Mouse (Mus musculus): ENCODE measurements around the gene Smim17. TPM values are rescaled to one million over a fixed set of nuclear protein-coding genes. Genes with fewer than 3 reads are reported as not detected.
"Not testable (repeated sequence)": the region's sequence is repeated elsewhere in the genome, so short reads cannot be mapped to it uniquely, and the experiment has no call there.

The Smim17 gene
- polyA plus RNA-seq, 1 experiment = not detected

DNA sequence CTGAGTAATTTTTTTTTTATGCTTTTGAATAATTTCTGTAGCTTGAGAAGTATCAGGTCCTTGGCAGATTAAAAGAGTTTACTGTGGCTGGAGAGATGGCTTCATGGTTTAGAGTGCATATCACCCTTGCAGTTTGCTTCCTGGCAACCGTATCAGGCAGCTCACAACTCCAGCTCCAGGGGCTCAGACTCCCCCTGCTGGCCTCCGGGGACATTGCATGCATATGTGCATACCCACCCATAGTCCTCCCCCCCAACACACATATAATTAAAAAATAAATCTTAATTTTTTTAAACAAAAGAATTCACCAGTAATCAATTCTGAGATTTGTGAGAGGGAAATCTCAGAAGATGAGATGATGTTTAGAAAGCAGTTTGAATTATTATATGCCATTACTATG is 31.8 kb downstream of the Smim17 start:
- H3K4me1 ChIP-seq (replicated peaks; ENCODE audit: control insufficient read depth, insufficient read depth, low read length) = no peaks in the 10 kb centered on the region
- peak; percentile 48 for DNase-seq
- 33% methylated on average over 2 of the region's 2 CpGs for WGBS
- H3K27me3 ChIP-seq (ENCODE audit: control insufficient read depth, insufficient read depth, low read length) = no peaks in the 10 kb centered on the region
- no peak overlapping the region for H3K27ac ChIP-seq (ENCODE audit: control insufficient read depth, insufficient read depth, low read length)
- TF ChIP-seq CTCF (IDR thresholded peaks at IDR 0.05; ENCODE audit: borderline replicate concordance, control insufficient read depth, extremely low read depth, insufficient read depth, low read length, poor library complexity) (peak; percentile 75; the same call in 1 of the 2 replicates), POLR2A (IDR thresholded peaks at IDR 0.05; ENCODE audit: control insufficient read depth, extremely low read depth, insufficient read depth, low read length, poor library complexity) (no peak)
- H3K4me3 ChIP-seq (ENCODE audit: control insufficient read depth, insufficient read depth, low read length) = no peak overlapping the region
- H3K36me3 ChIP-seq (ENCODE audit: control insufficient read depth, insufficient read depth, low read length) = no peaks in the 10 kb centered on the region

DNA sequence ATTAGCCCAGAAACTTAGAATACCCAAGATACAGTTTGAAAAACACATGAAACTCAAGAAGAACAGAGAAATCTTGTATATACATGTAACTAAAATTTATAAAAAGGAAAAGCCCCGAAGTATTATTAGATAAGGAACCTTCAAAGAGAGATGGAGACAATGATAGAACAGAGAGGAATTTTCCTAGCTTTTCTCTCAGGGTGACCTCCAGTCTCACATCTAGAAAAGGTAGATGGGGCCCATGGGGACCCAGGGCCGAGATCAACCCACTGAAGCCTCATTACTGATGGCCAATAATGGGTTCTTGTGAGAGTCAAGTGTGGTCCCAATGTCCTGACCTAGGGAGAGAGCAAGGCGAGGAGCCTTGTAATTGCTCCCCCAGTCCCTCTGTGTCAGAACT is 39.9 kb downstream of the Smim17 start, which contains the start of gene Olfr1344:
Olfr1344 (plus strand) TSS at position 301 of the 400 bp plus-strand sequence.
- TF ChIP-seq CTCF (IDR thresholded peaks at IDR 0.05; ENCODE audit: borderline replicate concordance, control insufficient read depth, extremely low read depth, insufficient read depth, low read length, poor library complexity) = no peak
- TF ChIP-seq POLR2A (IDR thresholded peaks at IDR 0.05; ENCODE audit: control insufficient read depth, extremely low read depth, insufficient read depth, low read length, poor library complexity) = no peak
- H3K4me1 ChIP-seq (replicated peaks; ENCODE audit: control insufficient read depth, insufficient read depth, low read length) = no peaks in the 10 kb centered on the region
- DNase-seq = no peak
- WGBS = 64% methylated on average over 3 of the region's 3 CpGs
- no peak within 1 kb of the TSS for H3K27ac ChIP-seq (ENCODE audit: control insufficient read depth, insufficient read depth, low read length)
- H3K36me3 ChIP-seq (ENCODE audit: control insufficient read depth, insufficient read depth, low read length) = no peaks in the 10 kb centered on the region
- no peaks in the 10 kb centered on the region for H3K27me3 ChIP-seq (ENCODE audit: control insufficient read depth, insufficient read depth, low read length)
- no peak within 1 kb of the TSS for H3K4me3 ChIP-seq (ENCODE audit: control insufficient read depth, insufficient read depth, low read length)

DNA sequence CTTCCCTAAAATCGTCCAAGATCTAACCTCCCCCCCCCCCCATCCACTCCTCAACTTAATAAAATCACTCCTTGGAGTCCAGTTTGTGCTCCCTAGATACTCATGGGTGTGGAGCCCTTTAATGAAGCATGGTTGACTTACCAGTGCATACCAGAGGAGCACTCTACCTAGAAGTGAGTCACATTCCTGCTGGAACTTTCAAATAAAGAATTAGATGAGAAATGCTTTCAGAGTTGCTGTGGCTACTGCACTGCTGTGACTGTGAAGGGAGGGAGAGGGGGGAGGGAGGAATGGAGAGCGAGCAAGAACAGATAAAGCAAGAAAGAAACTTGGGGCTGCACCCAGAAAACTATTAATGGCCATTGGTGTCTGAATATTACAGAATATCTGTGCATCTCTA is 42.7 kb downstream of the Smim17 start:
- no peaks in the 10 kb centered on the region for H3K36me3 ChIP-seq (ENCODE audit: control insufficient read depth, insufficient read depth, low read length)
- DNase-seq = no peak
- H3K27me3 ChIP-seq (ENCODE audit: control insufficient read depth, insufficient read depth, low read length) = no peaks in the 10 kb centered on the region
- no peaks in the 10 kb centered on the region for H3K4me1 ChIP-seq (replicated peaks; ENCODE audit: control insufficient read depth, insufficient read depth, low read length)
- WGBS = 83% methylated on average over 2 of the region's 2 CpGs
- H3K4me3 ChIP-seq (ENCODE audit: control insufficient read depth, insufficient read depth, low read length) = no peak overlapping the region
- no peak overlapping the region for H3K27ac ChIP-seq (ENCODE audit: control insufficient read depth, insufficient read depth, low read length)
- TF ChIP-seq POLR2A (IDR thresholded peaks at IDR 0.05; ENCODE audit: control insufficient read depth, extremely low read depth, insufficient read depth, low read length, poor library complexity) (no peak), CTCF (IDR thresholded peaks at IDR 0.05; ENCODE audit: borderline replicate concordance, control insufficient read depth, extremely low read depth, insufficient read depth, low read length, poor library complexity) (no peak)

DNA sequence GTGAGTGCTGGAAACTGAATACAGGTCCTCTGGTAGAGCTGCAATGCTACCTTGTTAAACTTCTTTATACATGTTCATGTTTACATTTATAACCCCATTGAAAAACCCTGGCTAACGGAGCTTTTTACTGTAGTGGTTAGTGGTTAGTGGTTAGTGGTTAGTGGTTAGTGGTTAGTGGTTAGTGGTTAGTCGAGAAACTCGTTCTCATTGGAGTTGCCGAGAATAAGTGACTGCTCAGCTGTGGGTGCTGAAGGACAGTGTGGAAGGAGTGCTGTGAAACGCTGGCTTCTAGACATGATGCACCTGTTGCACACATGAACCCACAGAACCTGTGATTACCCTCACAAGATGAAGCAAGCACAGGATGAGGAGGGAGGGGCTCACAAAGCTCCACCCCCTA is 49.3 kb downstream of the Smim17 start:
- Histone ChIP-seq H3K36me3 (ENCODE audit: control insufficient read depth, insufficient read depth, low read length) (no peaks in the 10 kb centered on the region), H3K27ac (ENCODE audit: control insufficient read depth, insufficient read depth, low read length) (no peak overlapping the region), H3K4me3 (ENCODE audit: control insufficient read depth, insufficient read depth, low read length) (no peak overlapping the region), H3K4me1 (replicated peaks; ENCODE audit: control insufficient read depth, insufficient read depth, low read length) (no peaks in the 10 kb centered on the region), H3K27me3 (ENCODE audit: control insufficient read depth, insufficient read depth, low read length) (no peaks in the 10 kb centered on the region)
- DNase-seq = no peak
- TF ChIP-seq CTCF (IDR thresholded peaks at IDR 0.05; ENCODE audit: borderline replicate concordance, control insufficient read depth, extremely low read depth, insufficient read depth, low read length, poor library complexity) (no peak), POLR2A (IDR thresholded peaks at IDR 0.05; ENCODE audit: control insufficient read depth, extremely low read depth, insufficient read depth, low read length, poor library complexity) (no peak)
- WGBS = 2% methylated on average over 5 of the region's 5 CpGs

DNA sequence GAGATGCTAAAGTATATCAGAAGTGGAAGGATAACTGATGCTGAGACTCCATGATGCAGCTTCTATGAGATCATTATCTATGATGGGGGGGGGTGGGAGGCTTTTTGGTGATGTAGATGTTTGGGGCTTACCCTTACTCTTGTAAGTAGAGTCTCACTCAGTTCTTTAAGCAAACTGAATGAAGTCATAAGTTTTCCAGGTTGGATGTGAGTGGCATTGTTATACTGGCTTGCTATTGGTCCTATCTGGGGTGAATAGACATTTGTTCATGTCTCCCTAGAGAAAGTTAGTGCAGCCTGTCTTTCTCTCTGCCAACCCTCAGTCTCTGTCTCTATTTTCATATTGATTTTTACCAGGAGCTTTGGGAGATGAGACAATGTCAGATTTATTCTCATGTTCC is 57.4 kb downstream of the Smim17 start, which contains the start of gene Olfr1336:
Olfr1336 (plus strand) TSS at position 301 of the 400 bp plus-strand sequence.
- no peak for DNase-seq
- no peak within 1 kb of the TSS for H3K27ac ChIP-seq (ENCODE audit: control insufficient read depth, insufficient read depth, low read length)
- no peaks in the 10 kb centered on the region for H3K36me3 ChIP-seq (ENCODE audit: control insufficient read depth, insufficient read depth, low read length)
- no peak within 1 kb of the TSS for H3K4me3 ChIP-seq (ENCODE audit: control insufficient read depth, insufficient read depth, low read length)
- H3K27me3 ChIP-seq (ENCODE audit: control insufficient read depth, insufficient read depth, low read length) = no peaks in the 10 kb centered on the region
- no peak for TF ChIP-seq CTCF (IDR thresholded peaks at IDR 0.05; ENCODE audit: borderline replicate concordance, control insufficient read depth, extremely low read depth, insufficient read depth, low read length, poor library complexity)
- TF ChIP-seq POLR2A (IDR thresholded peaks at IDR 0.05; ENCODE audit: control insufficient read depth, extremely low read depth, insufficient read depth, low read length, poor library complexity) = no peak
- no peaks in the 10 kb centered on the region for H3K4me1 ChIP-seq (replicated peaks; ENCODE audit: control insufficient read depth, insufficient read depth, low read length)

DNA sequence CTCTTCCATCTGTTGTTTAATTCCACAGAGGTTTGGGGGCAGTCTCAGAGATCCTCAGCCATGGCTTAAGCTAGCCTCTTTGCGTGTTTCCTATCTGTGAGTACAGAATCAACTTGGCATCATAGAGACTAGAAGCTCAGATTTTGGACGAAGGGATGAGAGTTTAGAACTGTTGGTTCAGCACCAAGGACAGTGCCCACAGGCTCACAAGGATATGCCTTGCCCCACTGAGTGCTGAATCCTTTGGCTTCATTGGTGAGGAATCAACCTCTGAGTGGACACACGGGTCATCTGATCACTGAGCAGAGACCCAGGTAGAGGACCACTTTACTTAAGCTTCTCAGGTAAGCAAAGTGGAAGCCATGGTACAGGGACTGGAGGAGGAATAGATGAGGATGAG is 57.9 kb downstream of the Smim17 start:
- no peak overlapping the region for H3K4me3 ChIP-seq (ENCODE audit: control insufficient read depth, insufficient read depth, low read length)
- WGBS = 47% methylated on average over 3 of the region's 3 CpGs

GRCm38 (mm10) chr7:6466951-6467350 is 68.4 kb downstream of the Smim17 start, which contains the start of gene Olfr1346:
Olfr1346 (plus strand) TSS chr7:6467101.
- no peak for DNase-seq
- Histone ChIP-seq H3K27ac (ENCODE audit: control insufficient read depth, insufficient read depth, low read length) (no peak within 1 kb of the TSS), H3K27me3 (ENCODE audit: control insufficient read depth, insufficient read depth, low read length) (no peaks in the 10 kb centered on the region), H3K4me3 (ENCODE audit: control insufficient read depth, insufficient read depth, low read length) (no peak within 1 kb of the TSS), H3K4me1 (replicated peaks; ENCODE audit: control insufficient read depth, insufficient read depth, low read length) (no peaks in the 10 kb centered on the region), H3K36me3 (ENCODE audit: control insufficient read depth, insufficient read depth, low read length) (no peaks in the 10 kb centered on the region)
- no peak for TF ChIP-seq CTCF (IDR thresholded peaks at IDR 0.05; ENCODE audit: borderline replicate concordance, control insufficient read depth, extremely low read depth, insufficient read depth, low read length, poor library complexity)

More for the DNA sequence above, 57.9 kb downstream of the Smim17 start:
- H3K4me1 ChIP-seq (replicated peaks; ENCODE audit: control insufficient read depth, insufficient read depth, low read length) = no peaks in the 10 kb centered on the region
- no peaks in the 10 kb centered on the region for H3K27me3 ChIP-seq (ENCODE audit: control insufficient read depth, insufficient read depth, low read length)
- no peak for DNase-seq
- no peaks in the 10 kb centered on the region for H3K36me3 ChIP-seq (ENCODE audit: control insufficient read depth, insufficient read depth, low read length)
- no peak for TF ChIP-seq CTCF (IDR thresholded peaks at IDR 0.05; ENCODE audit: borderline replicate concordance, control insufficient read depth, extremely low read depth, insufficient read depth, low read length, poor library complexity)
- TF ChIP-seq POLR2A (IDR thresholded peaks at IDR 0.05; ENCODE audit: control insufficient read depth, extremely low read depth, insufficient read depth, low read length, poor library complexity) = no peak
- H3K27ac ChIP-seq (ENCODE audit: control insufficient read depth, insufficient read depth, low read length) = no peak overlapping the region

GRCm38 (mm10) chr7:6477633-6478032 is 79.1 kb downstream of the Smim17 start:
- H3K4me3 ChIP-seq (ENCODE audit: control insufficient read depth, insufficient read depth, low read length); H3K27me3 ChIP-seq (ENCODE audit: control insufficient read depth, insufficient read depth, low read length); H3K27ac ChIP-seq (ENCODE audit: control insufficient read depth, insufficient read depth, low read length); H3K36me3 ChIP-seq (ENCODE audit: control insufficient read depth, insufficient read depth, low read length); H3K4me1 ChIP-seq (replicated peaks; ENCODE audit: control insufficient read depth, insufficient read depth, low read length); DNase-seq: not testable (repeated sequence)
- 86% methylated on average over 2 of the region's 2 CpGs for WGBS
